Mouse (Mus musculus) embryonic facial prominence, embryonic 14.5 days (tissue): ENCODE measurements around the gene Hnrnpul1. TPM values are rescaled to one million over a fixed set of nuclear protein-coding genes. Genes with fewer than 3 reads are reported as not detected.

Experiments used
- ATAC-seq: fragments of 200-750 bp; cut with Nextera tagmentation; 2 replicates; pipeline ENCODE4 v1.8.0; 2017; ENCODE audit warnings: low read depth, moderate number of reproducible peaks, moderate TSS enrichment
- DNase-seq: peaks from one replicate; pipeline ENCODE4 v3.0.0-alpha.2; 2015; ENCODE audit warnings: low spot score
- H3K27ac ChIP-seq: fragments of 300-500 bp; sonication (generic); replicated peaks from 2 replicates; pipeline ENCODE4 v1.5.1; 2014; ENCODE audit warnings: low read depth, mild to moderate bottlenecking, low read length, moderate library complexity
- H3K27me3 ChIP-seq: fragments of 300-500 bp; sonication (generic); replicated peaks from 2 replicates; pipeline ENCODE4 v1.6.1; 2014; ENCODE audit warnings: low read length; ENCODE audit not compliant: control insufficient read depth, insufficient read depth
- H3K36me3 ChIP-seq: fragments of 300-500 bp; sonication (generic); 2 replicates; pipeline ENCODE4 v1.6.1; 2014; ENCODE audit warnings: low read length, mixed read lengths; ENCODE audit not compliant: control insufficient read depth, insufficient read depth
- H3K4me1 ChIP-seq: fragments of 300-500 bp; sonication (generic); 2 replicates; pipeline ENCODE4 v1.6.1; 2014; ENCODE audit warnings: antibody characterized with exemption, low read length; ENCODE audit not compliant: control insufficient read depth, insufficient read depth
- H3K4me2 ChIP-seq: fragments of 300-500 bp; sonication (generic); 2 replicates; pipeline ENCODE4 v1.6.1; 2014; ENCODE audit warnings: low read depth, mild to moderate bottlenecking, low read length, moderate library complexity, mixed read lengths
- H3K4me3 ChIP-seq: fragments of 300-500 bp; sonication (generic); 2 replicates; pipeline ENCODE4 v1.5.1; 2014; ENCODE audit warnings: low read depth, mild to moderate bottlenecking, low read length
- H3K9ac ChIP-seq: fragments of 300-500 bp; sonication (generic); 2 replicates; pipeline ENCODE4 v1.6.1; 2014; ENCODE audit warnings: low read depth, mild to moderate bottlenecking, low read length, moderate library complexity, mixed read lengths
- H3K9me3 ChIP-seq: fragments of 300-500 bp; sonication (generic); 2 replicates; pipeline ENCODE4 v1.6.1; 2016; ENCODE audit warnings: low read length; ENCODE audit not compliant: control insufficient read depth
- WGBS: fragments of 180-500 bp; shearing (Covaris S2); extraction: QIAGEN DNeasy Blood & Tissue Kit; methylation state at CpG from one replicate; pipeline ENCODE4 v1.1.7; 2014; 5-methylcytosine and 5-hydroxymethylcytosine counted together
- polyA plus RNA-seq: library from polyadenylated mRNA; unstranded; fragments of >200 nt; fragmentation: Nextera tagmentation; extraction: Ambion mirVana; gene quantifications from 2 replicates; pipeline ENCODE4 v1.2.1, GENCODE M21; 2014

Gene Hnrnpul1
- polyA plus RNA-seq, 1 experiment from 2014 or later: 65.9 TPM

GRCm38 (mm10) chr7:25720760-25721159 lies 33.8 kb downstream of the Hnrnpul1 start:
- WGBS: 85% methylated on average over 5 of the region's 5 CpGs
- no peak overlapping the region for H3K9ac ChIP-seq
- H3K4me3 ChIP-seq: no peak overlapping the region
- no peak for ATAC-seq
- no peak overlapping the region for H3K4me2 ChIP-seq
- peaks cover 63% of the 10 kb centered on the region for H3K36me3 ChIP-seq
- no peak for DNase-seq
- no peaks in the 10 kb centered on the region for H3K27me3 ChIP-seq
- no peak overlapping the region for H3K27ac ChIP-seq
- no peaks in the 10 kb centered on the region for H3K9me3 ChIP-seq
- H3K4me1 ChIP-seq: peaks cover 11% of the 10 kb centered on the region

GRCm38 (mm10) chr7:25719761-25720610 lies 34.6 kb downstream of the Hnrnpul1 start:
- Histone ChIP-seq H3K4me2 (no peak overlapping the region; the same call in 1 of the 2 replicates), H3K27ac (peak overlapping the region; percentile 22; the same call in 1 of the 2 replicates), H3K4me1 (peaks cover 11% of the 10 kb centered on the region), H3K9ac (no peak overlapping the region), H3K36me3 (peaks cover 63% of the 10 kb centered on the region), H3K27me3 (no peaks in the 10 kb centered on the region), H3K4me3 (peak overlapping the region; percentile 77; the same call in 1 of the 2 replicates), H3K9me3 (no peaks in the 10 kb centered on the region)
- 61% methylated on average over 10 of the region's 10 CpGs for WGBS
- ATAC-seq (peak; percentile 45; the same call in 1 of the 2 replicates), DNase-seq (peak; percentile 73)

GRCm38 (mm10) chr7:25718788-25719417 lies 35.7 kb downstream of the Hnrnpul1 start, which contains the start of gene Ccdc97:
Gene Ccdc97, minus strand, starts transcription at chr7:25719088.
- peaks cover 11% of the 10 kb centered on the region for H3K4me1 ChIP-seq
- H3K9ac ChIP-seq: peak within 1 kb of the TSS; percentile 80
- no peaks in the 10 kb centered on the region for H3K27me3 ChIP-seq
- DNase-seq: peak; percentile 98
- peak; percentile 87 for ATAC-seq
- WGBS: 5% methylated on average over 29 of the region's 32 CpGs
- peak within 1 kb of the TSS; percentile 93 for H3K4me2 ChIP-seq
- peaks cover 63% of the 10 kb centered on the region for H3K36me3 ChIP-seq
- H3K4me3 ChIP-seq: peak within 1 kb of the TSS; percentile 77
- H3K9me3 ChIP-seq: no peaks in the 10 kb centered on the region
- H3K27ac ChIP-seq: peak within 1 kb of the TSS; percentile 65

- H3K4me2 ChIP-seq: peak overlapping the region; percentile 93
- WGBS: 87% methylated on average over 3 of the region's 3 CpGs
- ATAC-seq (no peak), DNase-seq (no peak)
- peaks cover 11% of the 10 kb centered on the region for H3K4me1 ChIP-seq
- peak overlapping the region; percentile 77; the same call in 1 of the 2 replicates for H3K4me3 ChIP-seq
- peaks cover 63% of the 10 kb centered on the region for H3K36me3 ChIP-seq
- no peak overlapping the region for H3K27ac ChIP-seq
- H3K9ac ChIP-seq: peak overlapping the region; percentile 80; the same call in 1 of the 2 replicates
- no peaks in the 10 kb centered on the region for H3K27me3 ChIP-seq
- H3K9me3 ChIP-seq: no peaks in the 10 kb centered on the region
These were observed 37.1 kb downstream of the Hnrnpul1 start for GRCm38 (mm10) chr7:25717478-25717877.

- ATAC-seq (no peak), DNase-seq (no peak)
- Histone ChIP-seq H3K4me1 (peaks cover 26% of the 10 kb centered on the region), H3K27me3 (no peaks in the 10 kb centered on the region), H3K4me3 (no peak overlapping the region), H3K9ac (no peak overlapping the region), H3K27ac (no peak overlapping the region), H3K9me3 (no peaks in the 10 kb centered on the region), H3K36me3 (peaks cover 52% of the 10 kb centered on the region), H3K4me2 (no peak overlapping the region)
- 96% methylated on average over 20 of the region's 22 CpGs for WGBS
These were observed 38.8 kb downstream of the Hnrnpul1 start for GRCm38 (mm10) chr7:25715731-25716271.

GRCm38 (mm10) chr7:25714581-25714980 lies 40.0 kb downstream of the Hnrnpul1 start:
- WGBS: 89% methylated on average over 8 of the region's 8 CpGs
- H3K4me3 ChIP-seq: no peak overlapping the region
- ATAC-seq (no peak), DNase-seq (no peak)
- no peak overlapping the region for H3K4me2 ChIP-seq
- peaks cover 44% of the 10 kb centered on the region for H3K36me3 ChIP-seq
- no peaks in the 10 kb centered on the region for H3K27me3 ChIP-seq
- H3K9me3 ChIP-seq: no peaks in the 10 kb centered on the region
- H3K9ac ChIP-seq: no peak overlapping the region
- no peak overlapping the region for H3K27ac ChIP-seq
- H3K4me1 ChIP-seq: peaks cover 36% of the 10 kb centered on the region

GRCm38 (mm10) chr7:25712801-25713200 lies 41.8 kb downstream of the Hnrnpul1 start:
- no peak overlapping the region for H3K4me2 ChIP-seq
- no peak for DNase-seq
- no peak overlapping the region for H3K9ac ChIP-seq
- H3K4me1 ChIP-seq: peaks cover 31% of the 10 kb centered on the region
- no peaks in the 10 kb centered on the region for H3K9me3 ChIP-seq
- WGBS: 90% methylated on average over 9 of the region's 9 CpGs
- H3K27me3 ChIP-seq: no peaks in the 10 kb centered on the region
- no peak overlapping the region for H3K4me3 ChIP-seq
- no peak for ATAC-seq
- no peak overlapping the region for H3K27ac ChIP-seq
- H3K36me3 ChIP-seq: peaks cover 44% of the 10 kb centered on the region

GRCm38 (mm10) chr7:25711731-25712197 lies 42.8 kb downstream of the Hnrnpul1 start:
- H3K9me3 ChIP-seq: no peaks in the 10 kb centered on the region
- H3K27me3 ChIP-seq: no peaks in the 10 kb centered on the region
- DNase-seq: peak; percentile 69
- H3K4me3 ChIP-seq: no peak overlapping the region
- 0 out of 2 replicates have a peak overlapping the region, but pooled peaks have one; percentile 30 for H3K9ac ChIP-seq
- H3K36me3 ChIP-seq: peaks cover 44% of the 10 kb centered on the region
- peak; percentile 51 for ATAC-seq
- no peak overlapping the region for H3K4me2 ChIP-seq
- 8% methylated on average over 7 of the region's 7 CpGs for WGBS
- peak overlapping the region; percentile 63 for H3K27ac ChIP-seq
- H3K4me1 ChIP-seq: peaks cover 25% of the 10 kb centered on the region
